Comparison of ENCODE assay signal across 8 mouse cellular contexts in genomic region chr4:140986024-140986710, GRCm38 (mm10). TPM values are rescaled to one million over a fixed set of nuclear protein-coding genes. Genes with fewer than 3 reads are reported as not detected.
A peak's percentile ranks its signal among the peaks of the same experiment; 100 is the strongest.
DNase-seq lines count a peak whose midpoint lies in the region; ATAC-seq and TF ChIP-seq lines count a peak whose summit lies in the region.

No protein-coding gene starts in this region.

- peak overlapping the region; percentile 83 for H3K9ac ChIP-seq in lung, embryonic 15.5 days
- H3K9ac ChIP-seq in intestine, postnatal 0 days (ENCODE audit: low read depth, low read length): no peak overlapping the region

- peak overlapping the region; percentile 83 for H3K4me2 ChIP-seq in lung, embryonic 15.5 days
- H3K4me2 ChIP-seq in intestine, postnatal 0 days (replicated peaks; ENCODE audit: low read depth): peak overlapping the region; percentile 95

- no peaks in the 10 kb centered on the region for H3K27me3 ChIP-seq in lung, embryonic 15.5 days
- no peaks in the 10 kb centered on the region for H3K27me3 ChIP-seq in intestine, postnatal 0 days (replicated peaks; ENCODE audit: control insufficient read depth, insufficient read depth, low read length)

- no peak for TF ChIP-seq POLR2A in embryonic fibroblast, embryonic 13.5 days (IDR thresholded peaks at IDR 0.05; ENCODE audit: low read depth, low read length)

- H3K4me3 ChIP-seq in lung, embryonic 15.5 days: peak overlapping the region; percentile 84
- H3K4me3 ChIP-seq in embryonic fibroblast, embryonic 13.5 days (ENCODE audit: insufficient read depth, low read length): peak overlapping the region; percentile 86
- H3K4me3 ChIP-seq in intestine, postnatal 0 days (ENCODE audit: low read depth, low read length): peak overlapping the region; percentile 86

- DNase-seq in lung, postnatal 25 days (ENCODE audit: low spot score): no peak
- peak; percentile 37 for DNase-seq in retina, embryonic 14.5 days (ENCODE audit: low spot score)
- DNase-seq in frontal cortex, postnatal 25 days (ENCODE audit: low spot score in 2 of 2): no peak
- no peak for DNase-seq in cerebellum, adult 8-10 months
- no peak for DNase-seq in layer of hippocampus, postnatal 25 days (ENCODE audit: extremely low spot score in 1 of 2, low spot score in 1 of 2)

- H3K9me3 ChIP-seq in lung, embryonic 15.5 days: no peaks in the 10 kb centered on the region
- H3K9me3 ChIP-seq in intestine, postnatal 0 days (ENCODE audit: control insufficient read depth): no peaks in the 10 kb centered on the region

- peaks cover 33% of the 10 kb centered on the region for H3K4me1 ChIP-seq in lung, embryonic 15.5 days
- no peaks in the 10 kb centered on the region for H3K4me1 ChIP-seq in embryonic fibroblast, embryonic 13.5 days (ENCODE audit: control insufficient read depth, insufficient read depth, low read length)
- H3K4me1 ChIP-seq in intestine, postnatal 0 days (replicated peaks; ENCODE audit: control insufficient read depth, insufficient read depth, low read length): peaks cover 4% of the 10 kb centered on the region; the same call in 1 of the 2 replicates

- ATAC-seq in lung, embryonic 15.5 days (ENCODE audit: borderline replicate concordance, extremely low read depth, low FRiP score, low TSS enrichment): no peak
- ATAC-seq in intestine, postnatal 0 days: peak; percentile 2; the same call in 1 of the 2 replicates

- no peak overlapping the region for H3K27ac ChIP-seq in lung, embryonic 15.5 days
- H3K27ac ChIP-seq in embryonic fibroblast, embryonic 13.5 days (ENCODE audit: insufficient read depth, low read length): no peak overlapping the region
- no peak overlapping the region for H3K27ac ChIP-seq in intestine, postnatal 0 days (ENCODE audit: low read depth, low read length)

- H3K36me3 ChIP-seq in lung, embryonic 15.5 days: no peaks in the 10 kb centered on the region
- peaks cover 7% of the 10 kb centered on the region; the same call in 1 of the 2 replicates for H3K36me3 ChIP-seq in intestine, postnatal 0 days (ENCODE audit: control insufficient read depth, insufficient read depth)

- 26% methylated on average over 15 of the region's 15 CpGs for WGBS in lung, embryonic 15.5 days
- WGBS in intestine, postnatal 0 days: 27% methylated on average over 15 of the region's 15 CpGs

- TF ChIP-seq CTCF in embryonic fibroblast, embryonic 13.5 days (IDR thresholded peaks at IDR 0.05; ENCODE audit: borderline replicate concordance, insufficient read depth, low read length): no peak
- peak; percentile 47; the same call in 1 of the 2 replicates for TF ChIP-seq CTCF in intestine, postnatal 0 days (IDR thresholded peaks at IDR 0.05; ENCODE audit: low read depth)

RNA-seq across cellular contexts. Expression of gene Atp13a2, which starts 0.5 kb away (rescaled TPM):
- polyA plus RNA-seq in lung, embryonic 15.5 days (2015; fragmentation: Nextera tagmentation; extraction: Ambion mirVana): 35.0 and 36.0 TPM in 2 replicates
- 12.3 and 16.6 TPM in 2 replicates for polyA plus RNA-seq in embryonic fibroblast, embryonic 13.5 days (2011; ENCODE audit: insufficient read length, low read depth, missing spikeins)
- polyA plus RNA-seq in intestine, postnatal 0 days (2015; fragmentation: Nextera tagmentation; extraction: Ambion mirVana): 10.9 and 11.7 TPM in 2 replicates
- 100 to 1,000 TPM; 168 to 172 TPM for total RNA-seq in layer of hippocampus, postnatal 25 days (2021)

RNA-seq across cellular contexts. Expression of gene Mfap2, which starts 24.1 kb away (rescaled TPM):
- 496 and 501 TPM in 2 replicates for polyA plus RNA-seq in lung, embryonic 15.5 days (2015; fragmentation: Nextera tagmentation; extraction: Ambion mirVana)
- polyA plus RNA-seq in embryonic fibroblast, embryonic 13.5 days (2011; ENCODE audit: insufficient read length, low read depth, missing spikeins): 108 and 200 TPM in 2 replicates
- 117 and 138 TPM in 2 replicates for polyA plus RNA-seq in intestine, postnatal 0 days (2015; fragmentation: Nextera tagmentation; extraction: Ambion mirVana)
- total RNA-seq in layer of hippocampus, postnatal 25 days (2021): 1 to 10 TPM; 5.2 to 5.7 TPM

RNA-seq across cellular contexts. Expression of gene Sdhb, which starts 25.2 kb away (rescaled TPM):
- 370 and 381 TPM in 2 replicates for polyA plus RNA-seq in lung, embryonic 15.5 days (2015; fragmentation: Nextera tagmentation; extraction: Ambion mirVana)
- 122 and 124 TPM in 2 replicates for polyA plus RNA-seq in embryonic fibroblast, embryonic 13.5 days (2011; ENCODE audit: insufficient read length, low read depth, missing spikeins)
- 588 and 627 TPM in 2 replicates for polyA plus RNA-seq in intestine, postnatal 0 days (2015; fragmentation: Nextera tagmentation; extraction: Ambion mirVana)
- total RNA-seq in layer of hippocampus, postnatal 25 days (2021): 100 to 1,000 TPM; 182 to 190 TPM
